Mouse (Mus musculus): ENCODE results near the gene Cnnm2.

DNA sequence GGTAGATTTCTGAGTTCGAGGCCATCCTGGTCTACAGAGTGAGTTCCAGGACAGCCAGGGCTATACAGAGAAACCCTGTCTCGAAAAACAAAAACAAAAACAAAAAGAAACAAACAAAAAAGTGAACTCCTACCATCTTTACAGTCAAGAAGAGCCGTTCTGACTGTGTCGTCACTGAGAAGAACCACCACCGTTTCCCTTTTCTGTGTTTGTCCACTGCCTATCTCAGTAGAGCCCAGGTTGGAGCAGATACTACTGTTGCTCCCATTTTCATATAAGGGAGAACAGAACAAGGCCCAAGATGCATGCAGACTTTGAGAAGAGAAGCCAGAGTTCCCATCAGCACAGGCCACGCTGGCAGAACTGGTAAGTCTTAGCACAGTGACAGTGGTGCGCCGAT is 129.3 kb downstream of the Cnnm2 start:
- TF ChIP-seq CTCF (IDR thresholded peaks at IDR 0.05; ENCODE audit: borderline replicate concordance, insufficient read depth, low read length): no peak
- no peak for TF ChIP-seq POLR2A (IDR thresholded peaks at IDR 0.05; ENCODE audit: low read depth, low read length)

Data from embryonic fibroblast, embryonic 13.5 days (primary cell).